Mouse (Mus musculus): ENCODE results near the gene Plxnb2. TPM values are rescaled to one million over a fixed set of nuclear protein-coding genes. Genes with fewer than 3 reads are reported as not detected.
A peak's percentile ranks its signal among the peaks of the same experiment; 100 is the strongest.

The Plxnb2 gene
- polyA plus RNA-seq, 1 experiment from 2014 or later: 153 TPM

DNA sequence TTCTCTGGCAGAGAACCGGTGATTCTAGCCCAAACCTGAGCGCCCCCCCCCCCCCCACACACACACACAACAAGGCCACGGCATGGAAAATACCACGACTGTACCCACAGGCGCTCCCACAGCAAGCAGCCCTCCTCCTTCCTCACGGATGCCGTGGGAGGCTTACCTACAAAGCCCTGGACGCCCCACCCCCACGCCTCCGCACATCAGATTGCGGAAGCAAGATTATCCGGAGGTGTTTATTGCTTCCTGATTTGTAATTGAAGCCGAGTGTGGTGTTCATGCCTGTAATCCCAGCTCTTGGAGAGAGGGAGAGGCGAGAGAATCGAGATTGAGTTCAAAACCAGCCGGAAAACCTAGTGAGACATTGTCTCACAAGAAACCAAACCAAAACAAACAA is 33.6 kb downstream of the Plxnb2 start:
- Histone ChIP-seq H3K4me1 (ENCODE audit: control insufficient read depth, insufficient read depth, low read length) (peaks cover 17% of the 10 kb centered on the region), H3K36me3 (ENCODE audit: control insufficient read depth, insufficient read depth, low read length) (no peaks in the 10 kb centered on the region), H3K9ac (ENCODE audit: low read length) (0 out of 2 replicates have a peak overlapping the region, but pooled peaks have one; percentile 32), H3K27me3 (ENCODE audit: control insufficient read depth, insufficient read depth, low read length) (peaks cover 29% of the 10 kb centered on the region), H3K4me3 (replicated peaks; ENCODE audit: low read length) (peak overlapping the region; percentile 27), H3K4me2 (ENCODE audit: low read depth, low read length) (peak overlapping the region; percentile 50), H3K9me3 (replicated peaks; ENCODE audit: control insufficient read depth, low read length) (no peaks in the 10 kb centered on the region), H3K27ac (ENCODE audit: low read length) (no peak overlapping the region)
- 10% methylated on average over 15 of the region's 16 CpGs for WGBS
- no peak for ATAC-seq (ENCODE audit: insufficient read depth, low FRiP score)

DNA sequence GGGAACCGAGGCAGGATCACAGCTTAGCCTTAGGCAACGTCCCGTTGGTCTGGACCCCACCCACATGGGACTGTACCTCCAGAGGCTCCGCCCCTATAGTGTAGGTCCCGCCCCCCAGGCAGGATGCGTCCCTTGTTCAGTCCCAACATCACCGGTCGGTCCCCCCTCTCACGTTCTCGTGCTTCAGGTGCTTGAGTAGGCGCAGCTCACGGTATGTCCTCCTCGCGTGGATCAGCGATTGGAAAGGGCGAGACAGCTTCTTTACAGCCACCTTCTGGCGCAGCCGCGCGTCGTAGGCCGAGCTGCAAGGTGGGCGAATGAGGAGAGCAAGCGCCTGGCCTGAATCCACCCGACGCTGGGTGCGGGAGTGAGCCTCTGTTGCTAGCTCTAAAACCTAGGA is 34.1 kb downstream of the Plxnb2 start:
- Histone ChIP-seq H3K4me2 (ENCODE audit: low read depth, low read length) (peak overlapping the region; percentile 50), H3K27me3 (ENCODE audit: control insufficient read depth, insufficient read depth, low read length) (peaks cover 31% of the 10 kb centered on the region), H3K9ac (ENCODE audit: low read length) (peak overlapping the region; percentile 32; the same call in 1 of the 2 replicates), H3K9me3 (replicated peaks; ENCODE audit: control insufficient read depth, low read length) (no peaks in the 10 kb centered on the region), H3K4me1 (ENCODE audit: control insufficient read depth, insufficient read depth, low read length) (peaks cover 17% of the 10 kb centered on the region), H3K27ac (ENCODE audit: low read length) (no peak overlapping the region), H3K4me3 (replicated peaks; ENCODE audit: low read length) (peak overlapping the region; percentile 27), H3K36me3 (ENCODE audit: control insufficient read depth, insufficient read depth, low read length) (no peaks in the 10 kb centered on the region)
- peak; percentile 41; the same call in 1 of the 2 replicates for ATAC-seq (ENCODE audit: insufficient read depth, low FRiP score)
- 1% methylated on average over 27 of the region's 27 CpGs for WGBS

DNA sequence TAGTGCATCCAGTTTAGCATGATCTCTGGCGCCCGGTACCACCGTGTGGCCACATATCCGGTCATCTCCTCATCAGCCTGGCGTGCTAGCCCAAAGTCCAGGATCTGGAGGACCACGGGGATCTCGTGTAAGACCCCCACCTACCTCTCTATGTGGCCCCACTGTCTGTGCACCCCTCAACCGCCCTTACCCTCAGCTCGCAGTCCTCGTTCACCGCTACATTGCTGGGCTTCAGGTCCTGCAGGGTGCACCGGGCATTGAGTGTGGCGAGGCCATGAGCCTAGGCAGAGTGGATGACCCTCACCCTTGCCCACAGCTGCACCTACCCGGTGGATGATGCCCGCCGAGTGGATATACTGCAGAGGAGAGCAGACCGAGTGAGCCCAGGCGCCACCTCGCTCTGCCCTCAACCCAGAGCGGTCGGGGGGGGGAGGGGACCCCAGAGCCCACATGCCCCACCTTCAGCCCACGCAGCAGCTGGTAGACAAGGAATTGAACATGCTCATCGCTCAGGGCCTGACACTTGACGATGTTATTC is 34.7 kb downstream of the Plxnb2 start:
- Histone ChIP-seq H3K4me3 (replicated peaks; ENCODE audit: low read length) (no peak overlapping the region), H3K27ac (ENCODE audit: low read length) (no peak overlapping the region), H3K27me3 (ENCODE audit: control insufficient read depth, insufficient read depth, low read length) (peaks cover 38% of the 10 kb centered on the region), H3K4me1 (ENCODE audit: control insufficient read depth, insufficient read depth, low read length) (peaks cover 17% of the 10 kb centered on the region), H3K9ac (ENCODE audit: low read length) (no peak overlapping the region), H3K9me3 (replicated peaks; ENCODE audit: control insufficient read depth, low read length) (no peaks in the 10 kb centered on the region), H3K36me3 (ENCODE audit: control insufficient read depth, insufficient read depth, low read length) (no peaks in the 10 kb centered on the region), H3K4me2 (ENCODE audit: low read depth, low read length) (no peak overlapping the region)
- ATAC-seq (ENCODE audit: insufficient read depth, low FRiP score): no peak
- 65% methylated on average over 24 of the region's 24 CpGs for WGBS

DNA sequence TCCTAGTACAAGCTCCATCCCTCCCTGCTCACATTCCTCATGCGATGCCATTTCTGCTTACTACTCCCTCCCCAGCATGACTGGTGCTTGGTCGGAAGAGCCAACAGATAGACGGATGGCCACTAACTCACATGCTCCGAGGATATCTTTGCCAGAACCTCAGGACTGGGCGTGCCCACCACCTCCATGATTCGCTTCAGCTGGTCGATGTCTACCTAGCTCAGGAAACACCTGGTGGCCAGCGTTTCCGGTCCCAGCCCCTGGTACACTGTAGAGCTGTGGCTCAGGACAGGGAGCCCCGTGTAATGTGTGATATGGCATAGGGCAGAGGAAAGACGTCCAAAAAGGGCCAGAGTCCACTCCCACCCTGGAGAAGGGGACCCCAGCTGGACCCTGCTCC is 35.6 kb downstream of the Plxnb2 start:
- H3K4me3 ChIP-seq (replicated peaks; ENCODE audit: low read length): no peak overlapping the region
- 87% methylated on average over 11 of the region's 11 CpGs for WGBS
- H3K27ac ChIP-seq (ENCODE audit: low read length): no peak overlapping the region
- H3K9ac ChIP-seq (ENCODE audit: low read length): no peak overlapping the region
- H3K4me2 ChIP-seq (ENCODE audit: low read depth, low read length): no peak overlapping the region
- H3K9me3 ChIP-seq (replicated peaks; ENCODE audit: control insufficient read depth, low read length): no peaks in the 10 kb centered on the region
- H3K36me3 ChIP-seq (ENCODE audit: control insufficient read depth, insufficient read depth, low read length): no peaks in the 10 kb centered on the region
- ATAC-seq (ENCODE audit: insufficient read depth, low FRiP score): no peak
- H3K4me1 ChIP-seq (ENCODE audit: control insufficient read depth, insufficient read depth, low read length): peaks cover 20% of the 10 kb centered on the region
- H3K27me3 ChIP-seq (ENCODE audit: control insufficient read depth, insufficient read depth, low read length): peaks cover 44% of the 10 kb centered on the region

DNA sequence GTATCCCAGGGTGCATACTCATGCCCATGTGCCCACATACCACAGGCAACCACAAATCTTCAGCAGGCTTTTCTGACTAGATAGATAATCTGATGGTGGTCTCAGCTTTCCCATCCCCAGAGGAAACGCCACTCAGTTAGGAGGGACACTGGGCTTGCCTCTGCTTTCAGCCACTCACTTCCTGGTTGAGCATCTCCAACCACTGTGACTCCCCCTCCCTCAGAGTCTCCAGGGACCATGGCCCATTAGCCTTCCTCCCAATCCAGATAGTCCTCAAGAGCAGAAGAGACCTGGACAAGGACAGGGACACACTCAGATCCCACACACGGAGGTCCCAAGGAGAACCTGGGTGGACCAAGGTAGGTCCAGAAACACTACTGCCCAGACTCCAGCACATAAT is 37.5 kb downstream of the Plxnb2 start:
- H3K27me3 ChIP-seq (ENCODE audit: control insufficient read depth, insufficient read depth, low read length): peaks cover 42% of the 10 kb centered on the region

DNA sequence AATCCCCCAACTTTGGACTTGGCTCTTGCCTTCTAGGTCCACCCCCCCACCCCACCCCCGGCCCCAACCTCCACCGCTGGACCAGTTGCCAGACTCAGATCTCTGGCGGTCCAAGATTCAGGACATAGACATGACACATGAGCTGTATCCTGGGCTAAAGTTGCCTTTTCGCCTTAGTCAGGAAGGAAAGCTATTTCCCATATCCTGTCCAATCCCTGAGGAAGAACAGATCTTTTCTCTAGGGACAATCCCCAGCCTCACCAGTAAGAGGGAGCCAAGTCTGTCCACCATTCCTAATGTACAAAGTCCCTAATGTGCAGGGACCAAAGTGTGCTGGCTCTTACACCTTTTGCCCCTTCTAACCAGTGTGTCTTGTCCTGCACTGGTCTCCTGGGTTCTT is 38.7 kb downstream of the Plxnb2 start:
- no peak overlapping the region for H3K4me2 ChIP-seq (ENCODE audit: low read depth, low read length)
- ATAC-seq (ENCODE audit: insufficient read depth, low FRiP score): no peak
- no peaks in the 10 kb centered on the region for H3K9me3 ChIP-seq (replicated peaks; ENCODE audit: control insufficient read depth, low read length)
- peaks cover 30% of the 10 kb centered on the region for H3K27me3 ChIP-seq (ENCODE audit: control insufficient read depth, insufficient read depth, low read length)
- H3K9ac ChIP-seq (ENCODE audit: low read length): no peak overlapping the region
- peaks cover 8% of the 10 kb centered on the region for H3K4me1 ChIP-seq (ENCODE audit: control insufficient read depth, insufficient read depth, low read length)
- no peak overlapping the region for H3K4me3 ChIP-seq (replicated peaks; ENCODE audit: low read length)
- WGBS: 50% methylated on average over 4 of the region's 4 CpGs
- no peak overlapping the region for H3K27ac ChIP-seq (ENCODE audit: low read length)
- H3K36me3 ChIP-seq (ENCODE audit: control insufficient read depth, insufficient read depth, low read length): no peaks in the 10 kb centered on the region

More for the DNA sequence above, 37.5 kb downstream of the Plxnb2 start:
- no peak overlapping the region for H3K4me3 ChIP-seq (replicated peaks; ENCODE audit: low read length)
- no peaks in the 10 kb centered on the region for H3K36me3 ChIP-seq (ENCODE audit: control insufficient read depth, insufficient read depth, low read length)
- H3K4me2 ChIP-seq (ENCODE audit: low read depth, low read length): no peak overlapping the region
- no peak overlapping the region for H3K9ac ChIP-seq (ENCODE audit: low read length)
- H3K9me3 ChIP-seq (replicated peaks; ENCODE audit: control insufficient read depth, low read length): no peaks in the 10 kb centered on the region
- no peak overlapping the region for H3K27ac ChIP-seq (ENCODE audit: low read length)
- peaks cover 14% of the 10 kb centered on the region for H3K4me1 ChIP-seq (ENCODE audit: control insufficient read depth, insufficient read depth, low read length)
- ATAC-seq (ENCODE audit: insufficient read depth, low FRiP score): no peak
- WGBS: 71% methylated on average over 2 of the region's 2 CpGs

DNA sequence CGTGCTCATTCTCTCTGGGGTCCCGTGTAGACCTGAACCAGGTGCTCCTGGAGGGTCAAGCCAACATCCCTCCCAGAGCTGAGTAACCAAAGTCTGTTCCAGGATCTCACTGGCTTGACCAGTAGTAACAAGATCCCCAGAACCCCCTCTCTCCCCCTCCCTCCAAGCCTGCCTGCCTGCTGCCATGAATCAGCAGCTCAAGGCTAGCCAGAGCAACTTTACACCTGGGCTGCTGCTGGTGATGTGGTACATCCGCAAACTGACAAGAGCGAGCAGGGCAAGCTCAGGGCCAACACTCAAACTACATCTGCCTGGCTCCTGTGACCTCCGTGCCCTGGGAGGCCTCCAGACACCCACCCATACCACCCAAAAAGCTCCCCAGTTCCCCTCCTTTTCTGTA is 39.1 kb downstream of the Plxnb2 start:
- no peak for ATAC-seq (ENCODE audit: insufficient read depth, low FRiP score)
- H3K27me3 ChIP-seq (ENCODE audit: control insufficient read depth, insufficient read depth, low read length): peaks cover 29% of the 10 kb centered on the region

DNA sequence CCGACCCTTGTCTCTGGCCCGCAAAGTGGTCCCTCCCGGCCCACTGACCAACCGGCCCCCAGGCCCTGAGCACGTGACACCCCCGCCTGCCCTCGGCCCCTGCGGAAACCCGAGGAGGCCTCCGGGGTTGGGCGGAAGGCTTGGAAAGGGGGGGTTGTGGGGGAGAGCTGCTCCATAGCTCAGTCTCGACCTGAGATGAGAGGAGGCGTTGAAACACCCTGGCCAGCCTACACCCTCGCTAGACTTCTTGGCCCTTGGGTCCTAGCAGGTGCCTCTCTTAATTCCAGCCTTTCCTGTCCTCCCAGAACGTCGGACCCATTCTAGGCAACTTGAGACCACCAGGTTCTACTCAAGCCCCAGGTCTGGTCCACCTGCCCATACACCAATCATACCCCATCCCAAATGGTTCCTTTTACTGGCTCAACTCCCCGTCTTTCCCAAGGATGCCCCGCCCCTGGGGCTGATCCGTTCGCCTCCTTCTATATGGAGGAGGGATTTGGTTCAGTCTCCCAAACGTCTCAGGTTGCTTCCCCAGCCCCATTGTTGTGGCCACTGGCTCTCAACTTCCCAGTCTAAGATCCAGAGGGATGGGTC is 39.8 kb downstream of the Plxnb2 start, which contains the start of gene Mapk12:
Gene Mapk12, minus strand, starts transcription at position 45 of the 594 bp plus-strand sequence.
- Histone ChIP-seq H3K9me3 (replicated peaks; ENCODE audit: control insufficient read depth, low read length) (no peaks in the 10 kb centered on the region), H3K27ac (ENCODE audit: low read length) (no peak within 1 kb of the TSS), H3K9ac (ENCODE audit: low read length) (peak within 1 kb of the TSS; percentile 59), H3K4me1 (ENCODE audit: control insufficient read depth, insufficient read depth, low read length) (peaks cover 5% of the 10 kb centered on the region), H3K36me3 (ENCODE audit: control insufficient read depth, insufficient read depth, low read length) (no peaks in the 10 kb centered on the region), H3K4me3 (replicated peaks; ENCODE audit: low read length) (peak within 1 kb of the TSS; percentile 42), H3K27me3 (ENCODE audit: control insufficient read depth, insufficient read depth, low read length) (peaks cover 27% of the 10 kb centered on the region), H3K4me2 (ENCODE audit: low read depth, low read length) (peak within 1 kb of the TSS; percentile 61)
- WGBS: 2% methylated on average over 21 of the region's 21 CpGs
- peak; percentile 61; the same call in 1 of the 2 replicates for ATAC-seq (ENCODE audit: insufficient read depth, low FRiP score)

More for the DNA sequence above, 39.1 kb downstream of the Plxnb2 start:
- Histone ChIP-seq H3K4me3 (replicated peaks; ENCODE audit: low read length) (no peak overlapping the region), H3K36me3 (ENCODE audit: control insufficient read depth, insufficient read depth, low read length) (no peaks in the 10 kb centered on the region), H3K4me2 (ENCODE audit: low read depth, low read length) (no peak overlapping the region), H3K9ac (ENCODE audit: low read length) (no peak overlapping the region), H3K4me1 (ENCODE audit: control insufficient read depth, insufficient read depth, low read length) (peaks cover 5% of the 10 kb centered on the region), H3K27ac (ENCODE audit: low read length) (no peak overlapping the region), H3K9me3 (replicated peaks; ENCODE audit: control insufficient read depth, low read length) (no peaks in the 10 kb centered on the region)
- 13% methylated on average over 5 of the region's 5 CpGs for WGBS

DNA sequence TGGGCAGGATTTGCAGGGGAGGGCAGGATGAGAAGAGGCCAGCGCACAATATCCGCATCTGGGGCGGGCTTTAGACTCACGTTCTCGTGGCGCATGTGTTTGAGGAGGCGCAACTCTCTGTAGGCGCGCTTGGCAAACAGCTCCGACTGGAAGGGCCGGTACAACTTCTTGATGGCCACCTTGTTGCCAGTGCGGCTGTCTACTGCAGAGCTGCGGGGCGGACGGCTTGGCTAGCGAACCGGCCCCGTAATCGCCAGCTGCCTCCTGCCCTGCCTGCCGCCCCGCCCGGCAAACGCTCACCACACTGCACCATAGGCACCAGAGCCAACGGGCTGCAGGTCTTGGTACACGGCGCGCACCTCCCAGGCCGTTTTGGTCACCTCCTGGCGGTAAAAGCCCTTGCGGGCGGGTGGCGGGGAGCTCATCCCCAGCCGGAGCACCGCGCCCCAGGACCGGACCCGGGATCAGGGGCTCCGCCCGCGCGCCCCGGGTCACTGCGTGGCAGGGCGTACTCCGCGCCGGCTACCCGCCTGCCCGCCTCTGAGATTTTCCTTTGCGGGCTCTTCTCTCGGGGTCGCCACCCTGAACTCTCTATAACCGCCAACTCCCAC is 40.4 kb downstream of the Plxnb2 start:
- Histone ChIP-seq H3K4me2 (ENCODE audit: low read depth, low read length) (peak overlapping the region; percentile 61), H3K4me1 (ENCODE audit: control insufficient read depth, insufficient read depth, low read length) (peaks cover 5% of the 10 kb centered on the region), H3K27ac (ENCODE audit: low read length) (no peak overlapping the region), H3K27me3 (ENCODE audit: control insufficient read depth, insufficient read depth, low read length) (peaks cover 24% of the 10 kb centered on the region), H3K9ac (ENCODE audit: low read length) (peak overlapping the region; percentile 59), H3K9me3 (replicated peaks; ENCODE audit: control insufficient read depth, low read length) (no peaks in the 10 kb centered on the region), H3K36me3 (ENCODE audit: control insufficient read depth, insufficient read depth, low read length) (no peaks in the 10 kb centered on the region), H3K4me3 (replicated peaks; ENCODE audit: low read length) (peak overlapping the region; percentile 42)
- 0% methylated on average over 53 of the region's 53 CpGs for WGBS
- peak; percentile 46; the same call in 1 of the 2 replicates for ATAC-seq (ENCODE audit: insufficient read depth, low FRiP score)

Data from stomach, embryonic 16.5 days (tissue).